Mouse (Mus musculus) bone marrow macrophage, adult 2 months (primary cell): Measurements from ENCODE around the gene Lrrtm3. TPM values are rescaled to one million over a fixed set of nuclear protein-coding genes. Genes with fewer than 3 reads are reported as not detected.

ENCODE experiments used
- H3K27ac ChIP-seq: 2 replicates; pipeline ENCODE4 v1.5.1; 2012; ENCODE audit warnings: low read depth, low read length; ENCODE audit not compliant: insufficient read depth
- H3K4me1 ChIP-seq: 2 replicates; pipeline ENCODE4 v1.6.1; 2012; ENCODE audit warnings: low read length; ENCODE audit not compliant: control insufficient read depth, insufficient read depth
- H3K4me3 ChIP-seq: 2 replicates; pipeline ENCODE4 v1.5.1; 2012; ENCODE audit warnings: mild to moderate bottlenecking, low read length, moderate library complexity; ENCODE audit not compliant: insufficient read depth
- CTCF ChIP-seq: IDR thresholded peaks from 2 replicates; pipeline ENCODE4 v1.5.1; 2012; ENCODE audit warnings: low read depth, mild to moderate bottlenecking, low read length, moderate library complexity
- POLR2A ChIP-seq: IDR thresholded peaks from 2 replicates; pipeline ENCODE4 v1.6.1; 2012; ENCODE audit warnings: mild to moderate bottlenecking, low read depth, low read length, borderline replicate concordance
- polyA plus RNA-seq: library from polyadenylated mRNA; stranded (reverse); fragments of >200 nt; gene quantifications from 2 replicates; pipeline ENCODE4 v1.2.4, GENCODE M21; 2012; ENCODE audit not compliant: missing spikeins, insufficient read depth, insufficient read length

Gene Lrrtm3
- polyA plus RNA-seq, 1 experiment, result not detected

GRCm38 (mm10) chr10:63933946-63934345 lies 156.1 kb downstream of the Lrrtm3 start:
- no peak overlapping the region for H3K27ac ChIP-seq
- no peaks in the 10 kb centered on the region for H3K4me1 ChIP-seq
- no peak for TF ChIP-seq POLR2A
- no peak for TF ChIP-seq CTCF
- H3K4me3 ChIP-seq, result no peak overlapping the region

GRCm38 (mm10) chr10:63927334-63927733 lies 162.7 kb downstream of the Lrrtm3 start, which contains the start of gene Gm10118:
Gene Gm10118, minus strand, starts transcription at chr10:63927434.
- H3K4me1 ChIP-seq, result no peaks in the 10 kb centered on the region
- H3K27ac ChIP-seq, result no peak within 1 kb of the TSS
- no peak within 1 kb of the TSS for H3K4me3 ChIP-seq
- TF ChIP-seq POLR2A (no peak), CTCF (no peak)

- Histone ChIP-seq H3K27ac (no peak overlapping the region), H3K4me3 (no peak overlapping the region), H3K4me1 (no peaks in the 10 kb centered on the region)
- TF ChIP-seq POLR2A, result no peak
- no peak for TF ChIP-seq CTCF
Measured at GRCm38 (mm10) chr10:63908878-63909277, 181.2 kb downstream of the Lrrtm3 start.

DNA sequence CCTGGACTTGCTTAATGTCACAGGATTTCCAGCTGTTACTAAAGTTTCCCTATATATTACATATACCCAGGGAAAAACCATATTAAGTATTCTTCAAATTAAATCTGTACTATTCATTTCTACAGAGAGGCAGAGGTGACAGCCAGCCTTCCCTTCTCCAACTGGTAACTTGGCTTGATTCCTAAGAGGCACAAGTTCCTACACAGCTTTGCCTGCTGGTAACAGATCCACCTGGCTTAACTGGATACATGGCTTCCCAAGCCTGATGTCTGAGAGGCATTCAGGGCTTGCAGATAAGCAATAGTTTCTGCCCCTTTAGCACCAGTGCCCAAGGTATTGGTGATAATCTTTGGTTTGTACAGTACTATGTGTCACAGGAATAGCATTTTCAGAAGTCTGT lies 190.2 kb downstream of the Lrrtm3 start:
- Histone ChIP-seq H3K4me1 (no peaks in the 10 kb centered on the region), H3K4me3 (no peak overlapping the region), H3K27ac (no peak overlapping the region)
- no peak for TF ChIP-seq POLR2A

- no peaks in the 10 kb centered on the region for H3K4me1 ChIP-seq
- no peak overlapping the region for H3K4me3 ChIP-seq
- H3K27ac ChIP-seq, result no peak overlapping the region
- no peak for TF ChIP-seq POLR2A
- TF ChIP-seq CTCF, result no peak
Measured at GRCm38 (mm10) chr10:63894612-63895011, 195.5 kb downstream of the Lrrtm3 start.

GRCm38 (mm10) chr10:63886449-63887088 lies 203.5 kb downstream of the Lrrtm3 start:
- H3K27ac ChIP-seq, result no peak overlapping the region
- H3K4me1 ChIP-seq, result no peaks in the 10 kb centered on the region
- no peak overlapping the region for H3K4me3 ChIP-seq
- no peak for TF ChIP-seq POLR2A
- no peak for TF ChIP-seq CTCF

DNA sequence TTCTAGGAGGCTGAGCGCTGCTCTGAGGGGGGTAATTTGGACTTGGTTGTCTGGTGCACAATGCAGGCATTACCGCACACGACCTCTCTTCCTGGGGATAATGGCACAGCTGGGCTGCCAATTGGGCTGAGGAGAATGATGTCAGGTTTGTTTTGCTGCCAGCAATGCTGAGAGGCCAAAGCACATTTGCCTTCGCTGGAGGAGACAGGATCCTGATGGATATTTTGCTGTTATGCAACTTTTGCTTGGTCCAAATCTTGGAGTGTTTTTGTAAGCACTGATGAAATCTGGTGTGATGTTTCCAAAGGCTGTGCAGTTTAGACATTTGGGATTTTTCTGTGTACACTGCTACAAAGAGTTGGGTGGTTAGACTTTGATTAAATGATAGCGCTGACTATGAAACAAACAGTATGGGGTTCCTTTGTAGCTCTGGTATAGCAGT lies 209.6 kb downstream of the Lrrtm3 start:
- H3K4me3 ChIP-seq, result no peak overlapping the region
- H3K27ac ChIP-seq, result no peak overlapping the region
- no peaks in the 10 kb centered on the region for H3K4me1 ChIP-seq
- no peak for TF ChIP-seq CTCF
- TF ChIP-seq POLR2A, result no peak

Other genes with a start within 250 kb of the Lrrtm3 start
- not detected in 2 replicates for gene Gm10118, start 162.8 kb downstream of the Lrrtm3 start, polyA plus RNA-seq